Mouse (Mus musculus) gastrocnemius, postnatal 25 days (tissue): ENCODE results near the gene Alyref2. TPM values are rescaled to one million over a fixed set of nuclear protein-coding genes. Genes with fewer than 3 reads are reported as not detected.
A peak's percentile ranks its signal among the peaks of the same experiment; 100 is the strongest.

Experiments
- DNase-seq: peaks from one replicate; pipeline ENCODE4 v3.0.0; 2022
- total RNA-seq, 2 experiments: library from RNA; stranded (reverse); gene quantifications; 1 replicate in 1 of 2; 2 replicates in 1 of 2; pipeline ENCODE4 v1.2.3; 2021

Gene Alyref2
- total RNA-seq, 2 experiments from 2014 or later, result 1.6 to 1.9 TPM

DNA sequence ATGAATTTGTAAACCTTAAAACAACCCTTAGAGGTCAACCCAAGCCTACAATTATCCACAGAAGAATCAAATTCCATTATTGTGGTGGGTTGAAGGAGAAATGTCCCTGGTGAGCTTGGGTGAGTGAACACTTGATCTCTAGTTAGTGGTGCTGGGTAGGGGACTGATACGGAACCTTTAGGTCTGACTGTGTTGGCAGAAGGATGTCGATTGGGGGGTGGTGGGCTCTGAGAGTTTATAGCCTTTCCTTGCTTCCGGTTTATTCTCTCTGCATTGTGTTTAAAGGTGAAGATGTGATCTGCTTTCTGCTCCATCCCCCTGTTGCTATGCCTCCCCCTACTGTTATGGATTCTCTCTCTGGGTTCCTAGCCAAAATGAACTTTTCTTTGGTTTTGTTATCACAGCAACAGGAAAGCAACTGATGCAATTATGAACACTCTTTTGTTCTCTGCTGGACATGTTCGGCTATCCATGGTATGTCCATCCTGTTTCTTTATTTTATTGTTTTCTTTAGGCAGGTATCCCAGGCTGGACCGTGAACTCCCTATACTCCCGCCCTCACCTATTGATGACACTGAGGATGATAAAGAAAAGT is 2.2 kb upstream of the Alyref2 start:
- no peak for DNase-seq

DNA sequence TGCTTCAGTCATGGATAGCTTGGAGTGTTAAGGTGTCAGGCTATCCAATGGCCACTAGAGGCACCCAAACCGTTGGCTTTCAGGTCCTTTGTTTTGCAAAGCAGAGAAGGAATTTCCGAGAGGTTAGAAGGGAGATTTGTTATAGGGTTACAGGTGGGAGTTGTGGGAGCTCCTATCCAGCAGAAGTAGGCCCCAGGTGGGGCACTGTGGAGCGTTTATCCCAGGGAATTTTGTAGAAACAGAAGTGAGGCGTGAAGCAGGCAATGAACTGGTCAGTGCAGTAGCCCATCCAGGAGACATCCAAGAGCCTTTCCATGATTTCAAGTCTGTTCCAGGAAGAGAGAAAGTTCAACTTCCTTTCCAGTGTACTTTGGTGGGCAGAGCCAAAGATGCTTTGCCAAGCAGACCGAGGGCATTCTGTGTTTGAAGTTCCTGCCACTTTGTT is 1.6 kb upstream of the Alyref2 start:
- no peak for DNase-seq

DNA sequence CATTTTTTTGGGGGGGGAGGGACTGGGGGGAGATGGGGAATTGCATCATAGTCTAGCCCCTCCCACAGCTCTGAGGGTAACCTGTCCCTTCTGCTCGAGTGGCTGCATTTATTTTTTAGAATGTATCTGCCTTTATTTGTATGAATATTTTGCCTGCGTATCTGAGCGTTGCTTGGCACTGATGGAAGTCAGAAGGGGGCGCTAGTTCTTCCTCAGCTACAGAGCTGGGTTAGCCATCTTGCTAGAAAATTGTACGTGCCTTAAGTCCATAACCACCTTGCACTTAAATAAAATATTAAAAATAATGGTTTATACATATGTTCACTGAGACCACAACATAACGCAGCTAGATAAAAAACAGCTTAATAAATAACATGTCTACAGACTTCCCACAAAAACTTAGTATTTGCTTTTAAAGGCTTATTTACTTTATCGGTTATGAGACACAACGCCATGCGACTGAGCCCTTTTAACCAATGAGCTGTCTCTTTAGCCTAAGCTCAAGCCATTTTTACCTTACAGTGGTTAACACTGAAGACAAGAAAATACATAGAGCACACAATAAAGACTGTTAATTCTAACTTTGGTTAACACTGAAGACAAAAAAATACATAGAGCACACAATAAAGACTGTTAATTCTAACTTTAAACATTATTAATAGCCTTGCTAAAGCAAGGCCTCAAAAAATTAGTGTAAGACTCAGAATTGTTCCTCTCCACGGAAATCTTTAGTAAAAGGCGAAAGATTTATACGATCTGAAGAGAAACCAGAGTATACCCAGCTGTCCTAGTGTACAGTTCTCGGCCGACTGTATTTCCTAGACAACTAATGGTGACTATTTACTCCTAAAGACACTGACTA is 659 bp upstream of the Alyref2 start:
- no peak for DNase-seq

DNA sequence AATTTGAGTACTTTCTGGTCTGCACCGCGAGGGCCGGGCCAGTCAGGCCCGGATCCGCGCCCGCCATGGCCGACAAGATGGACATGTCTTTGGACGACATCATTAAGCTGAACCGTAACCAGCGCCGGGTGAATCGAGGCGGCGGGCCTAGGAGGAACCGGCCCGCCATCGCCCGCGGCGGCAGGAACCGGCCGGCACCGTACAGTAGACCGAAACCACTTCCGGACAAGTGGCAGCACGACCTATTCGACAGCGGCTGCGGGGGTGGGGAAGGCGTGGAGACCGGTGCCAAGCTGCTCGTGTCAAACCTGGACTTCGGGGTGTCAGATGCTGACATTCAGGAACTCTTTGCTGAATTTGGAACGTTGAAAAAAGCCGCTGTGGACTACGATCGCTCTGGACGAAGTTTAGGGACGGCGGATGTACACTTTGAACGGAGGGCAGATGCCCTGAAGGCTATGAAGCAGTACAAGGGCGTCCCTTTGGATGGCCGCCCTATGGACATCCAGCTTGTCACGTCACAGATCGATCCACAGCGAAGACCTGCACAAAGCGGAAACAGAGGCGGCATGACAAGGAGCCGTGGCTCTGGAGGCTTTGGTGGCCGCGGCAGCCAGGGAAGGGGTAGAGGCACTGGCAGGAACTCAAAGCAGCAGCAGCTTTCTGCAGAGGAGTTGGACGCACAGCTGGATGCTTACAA is 464 bp downstream of the Alyref2 start:
- DNase-seq, result peak; percentile 53

DNA sequence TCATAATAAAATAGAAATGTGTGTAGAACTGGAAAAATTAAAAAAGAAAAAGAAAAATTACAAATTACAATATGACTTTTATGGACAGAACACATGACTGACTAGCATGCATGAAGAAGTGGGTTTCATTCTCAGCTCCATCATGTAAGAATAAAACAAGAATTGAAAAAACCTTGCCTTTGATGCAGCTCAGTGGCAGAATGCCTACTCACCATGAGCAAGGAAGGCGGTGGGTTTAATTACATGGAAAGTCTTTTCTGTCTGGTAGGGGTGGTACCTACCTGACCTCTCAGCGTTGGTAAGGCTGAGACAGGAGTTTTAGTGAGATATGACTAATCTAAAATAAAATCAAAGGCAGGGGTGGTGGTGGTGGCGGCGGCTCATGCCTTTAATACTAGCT is 1.3 kb downstream of the Alyref2 start:
- no peak for DNase-seq

DNA sequence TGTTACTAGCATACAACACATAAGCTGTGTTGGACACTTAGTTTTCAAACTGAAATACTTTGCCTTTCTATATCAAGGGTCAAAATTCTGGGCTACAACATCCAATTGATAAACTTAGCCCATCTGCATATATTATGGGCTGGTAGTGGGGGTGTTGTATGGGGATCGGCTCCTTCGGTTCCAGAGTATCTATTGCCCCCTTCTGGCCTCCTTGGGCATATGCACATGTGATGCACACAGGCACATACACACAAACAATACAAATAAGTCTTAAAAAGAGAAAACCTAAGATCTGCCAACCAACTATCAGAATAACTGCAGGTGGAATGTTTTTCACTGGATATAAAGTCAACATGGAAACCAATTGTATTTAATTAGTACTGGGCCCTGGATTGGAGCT is 10.0 kb downstream of the Alyref2 start:
- no peak for DNase-seq

DNA sequence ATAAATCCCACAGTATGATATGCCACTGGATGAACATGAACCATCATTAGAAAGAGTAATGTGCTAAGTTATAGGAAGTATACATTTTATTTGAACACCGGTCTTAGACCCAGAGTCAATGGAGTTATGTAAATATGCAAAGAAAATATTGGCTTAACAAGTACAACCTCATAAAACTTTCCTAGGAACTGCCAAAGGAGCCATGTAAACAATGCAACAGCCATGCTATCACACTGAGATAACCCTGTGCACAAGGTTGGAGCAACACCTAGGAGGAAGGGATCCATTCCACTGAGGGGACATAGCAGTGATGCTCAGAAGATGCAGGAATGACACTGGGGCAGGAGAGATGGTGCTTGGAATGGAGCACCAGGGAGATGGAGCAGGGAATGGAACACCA is 10.5 kb downstream of the Alyref2 start:
- no peak for DNase-seq

DNA sequence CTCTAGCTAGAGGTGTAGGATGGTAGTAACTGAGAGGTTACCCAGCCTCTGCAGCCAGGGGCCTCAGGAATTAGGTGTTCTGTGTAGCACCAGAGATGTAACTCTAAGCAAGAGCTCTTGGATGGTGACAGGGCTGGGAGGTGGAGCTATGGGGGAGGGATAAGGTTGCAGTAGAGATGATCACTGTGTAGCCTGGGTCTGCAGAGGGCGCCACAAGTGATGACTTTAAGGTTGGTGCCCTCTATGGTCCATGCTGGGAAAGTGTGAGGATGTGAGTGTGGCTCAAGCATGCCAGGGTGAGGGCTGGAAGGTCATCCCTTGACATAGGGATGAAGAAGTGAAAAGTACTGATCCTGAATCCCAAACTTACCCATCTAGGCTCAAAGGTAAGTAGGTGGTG is 11.8 kb downstream of the Alyref2 start:
- DNase-seq, result no peak

DNA sequence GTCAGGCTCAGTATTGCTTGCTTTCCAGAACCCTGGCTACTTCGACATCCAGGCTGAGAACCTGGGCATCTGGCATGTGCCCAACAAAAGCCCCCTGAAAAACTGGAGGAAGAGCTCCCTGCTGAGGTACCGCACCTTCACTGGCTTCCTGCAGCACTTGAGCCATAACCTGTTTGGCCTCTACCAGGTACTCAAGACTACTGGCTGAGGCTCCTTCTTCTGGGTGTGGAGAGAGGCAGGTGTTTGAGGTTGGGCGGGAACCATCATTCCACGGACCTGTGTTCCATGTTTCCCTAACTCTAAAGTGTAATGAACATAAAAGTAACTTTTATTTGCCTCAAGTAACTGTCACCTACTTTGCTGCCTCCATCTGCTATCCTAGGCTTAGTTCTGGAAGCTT is 12.3 kb downstream of the Alyref2 start:
- no peak for DNase-seq

DNA sequence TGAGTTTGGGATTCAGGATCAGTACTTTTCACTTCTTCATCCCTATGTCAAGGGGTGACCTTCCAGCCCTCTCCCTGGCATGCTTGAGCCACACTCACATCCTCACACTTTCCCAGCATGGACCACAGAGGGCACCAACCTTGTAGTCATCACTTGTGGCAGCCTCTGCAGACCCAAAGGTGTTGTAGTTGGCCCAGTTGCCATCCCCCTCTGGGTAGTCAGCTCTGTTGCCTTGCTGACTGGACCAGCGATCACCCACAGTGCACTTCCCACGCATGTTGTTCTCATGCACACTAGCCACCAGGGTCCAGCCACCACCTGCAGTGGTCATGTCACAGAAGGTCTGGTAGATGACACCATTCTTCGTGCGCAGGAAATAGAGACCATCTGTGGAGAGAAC is 28.1 kb downstream of the Alyref2 start:
- DNase-seq, result no peak

DNA sequence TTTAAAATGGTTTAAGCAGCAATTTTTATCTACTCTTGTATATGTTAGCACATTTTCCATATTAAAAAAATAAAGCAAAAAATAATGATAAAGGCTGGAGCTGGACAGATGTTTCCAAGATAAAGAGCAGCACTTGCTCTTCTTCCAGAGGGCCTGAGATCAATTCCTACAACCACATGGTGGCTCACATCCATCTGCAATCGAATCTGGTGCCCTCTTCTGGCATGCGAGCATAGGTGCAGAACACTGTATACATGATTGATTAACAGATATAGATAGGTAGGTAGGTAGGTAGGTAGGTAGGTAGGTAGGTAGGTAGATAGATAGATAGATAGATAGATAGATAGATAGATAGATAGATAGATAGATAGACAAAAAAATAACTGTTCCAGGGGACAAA is 29.6 kb downstream of the Alyref2 start:
- no peak for DNase-seq

DNA sequence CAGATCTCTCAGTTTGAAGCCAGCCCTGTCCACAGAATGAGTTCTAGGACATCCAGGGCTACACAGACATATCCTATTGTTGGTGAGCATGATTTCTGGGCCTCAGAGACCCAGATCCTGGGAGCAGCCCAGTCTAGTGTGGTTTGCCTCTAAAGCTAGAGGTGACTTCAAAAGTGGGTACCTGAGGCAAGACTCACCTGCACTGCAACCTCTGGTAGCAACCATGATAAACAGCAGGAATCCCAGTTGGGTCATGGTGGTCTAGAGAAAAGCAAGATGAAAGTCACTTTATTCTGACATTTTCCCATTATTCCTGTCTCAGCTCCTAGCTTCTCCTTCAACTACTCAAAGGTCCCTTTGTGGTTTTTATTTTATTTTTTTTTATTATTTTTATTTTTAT is 31.3 kb downstream of the Alyref2 start:
- no peak for DNase-seq

DNA sequence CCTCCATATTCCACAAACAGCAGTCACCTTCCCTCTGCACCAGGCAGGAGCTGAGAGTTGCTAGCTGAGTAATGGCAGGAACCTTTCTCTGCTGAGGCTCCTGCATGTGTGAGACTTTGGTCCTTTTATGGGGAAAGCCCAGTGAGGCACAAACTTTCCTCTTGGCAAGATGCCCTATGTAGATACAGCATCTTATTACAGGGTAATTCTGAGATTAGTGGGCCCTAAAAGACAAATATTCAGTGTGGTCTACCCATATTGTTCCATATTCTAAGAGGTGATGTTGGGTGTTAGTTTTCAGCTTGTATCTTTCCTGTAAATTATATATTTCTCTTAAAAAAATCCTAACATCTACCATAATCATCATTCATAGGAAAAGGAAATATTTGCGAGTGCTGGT is 31.9 kb downstream of the Alyref2 start, which contains the start of gene Itln1:
Gene Itln1 (minus strand): TSS at position 101 of the 400 bp plus-strand sequence.
- DNase-seq, result no peak

DNA sequence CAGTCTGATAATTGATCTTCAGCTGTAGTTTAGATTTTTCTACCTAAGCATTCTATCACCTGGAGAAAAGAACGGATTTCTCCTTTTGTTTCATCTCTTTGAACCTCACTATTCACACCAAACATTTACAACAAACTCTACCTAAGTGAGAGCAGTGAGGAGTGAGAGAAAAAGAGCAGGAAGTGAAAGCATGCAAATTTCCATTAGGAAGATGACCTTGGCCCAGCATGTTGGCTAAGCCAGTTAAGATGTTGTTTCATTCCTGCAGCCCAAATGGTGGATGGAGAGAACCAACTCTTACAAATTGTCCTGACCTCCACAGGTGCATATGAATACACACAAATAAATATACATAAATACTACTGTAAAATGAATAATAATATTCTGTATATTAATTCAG is 37.4 kb downstream of the Alyref2 start:
- no peak for DNase-seq

DNA sequence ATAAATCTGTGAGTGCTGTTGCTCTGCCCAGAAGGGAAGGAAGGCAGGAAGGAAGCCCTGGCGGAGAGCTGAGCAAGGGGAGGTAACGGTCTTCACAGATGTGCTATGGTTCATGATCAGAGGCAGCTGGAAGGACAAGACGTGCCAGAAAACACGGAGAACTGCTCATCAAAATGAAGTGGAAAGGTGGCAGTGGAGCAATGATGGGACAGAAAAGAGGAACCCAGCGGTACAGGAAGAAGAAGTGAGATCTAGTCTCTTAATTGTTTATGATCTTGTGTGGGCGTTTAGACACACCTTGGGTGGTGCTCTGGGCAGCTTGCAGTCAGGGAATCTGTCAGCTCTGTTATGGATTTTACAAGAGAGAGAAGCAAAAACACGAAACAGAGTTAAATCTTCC is 48.0 kb downstream of the Alyref2 start:
- DNase-seq, result no peak

DNA sequence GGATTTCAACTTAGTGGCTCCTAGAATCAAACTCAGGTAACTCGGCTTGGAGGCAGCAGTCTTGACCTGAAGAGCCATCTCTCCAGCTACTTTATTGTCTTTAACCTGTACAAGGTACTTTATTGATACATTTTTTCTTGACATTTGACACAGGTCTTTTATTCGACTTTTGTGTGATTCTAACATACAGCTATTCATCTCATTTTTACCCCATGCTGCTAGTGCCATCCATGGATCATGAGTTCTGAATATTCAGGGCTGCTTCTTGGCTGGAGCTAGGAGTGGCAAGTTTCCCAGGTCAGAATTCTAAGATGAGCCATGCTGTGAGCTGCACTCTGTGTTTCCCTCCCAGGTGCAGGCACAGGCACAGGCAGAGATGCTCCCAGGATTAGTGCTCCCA is 49.0 kb downstream of the Alyref2 start:
- DNase-seq, result no peak

DNA sequence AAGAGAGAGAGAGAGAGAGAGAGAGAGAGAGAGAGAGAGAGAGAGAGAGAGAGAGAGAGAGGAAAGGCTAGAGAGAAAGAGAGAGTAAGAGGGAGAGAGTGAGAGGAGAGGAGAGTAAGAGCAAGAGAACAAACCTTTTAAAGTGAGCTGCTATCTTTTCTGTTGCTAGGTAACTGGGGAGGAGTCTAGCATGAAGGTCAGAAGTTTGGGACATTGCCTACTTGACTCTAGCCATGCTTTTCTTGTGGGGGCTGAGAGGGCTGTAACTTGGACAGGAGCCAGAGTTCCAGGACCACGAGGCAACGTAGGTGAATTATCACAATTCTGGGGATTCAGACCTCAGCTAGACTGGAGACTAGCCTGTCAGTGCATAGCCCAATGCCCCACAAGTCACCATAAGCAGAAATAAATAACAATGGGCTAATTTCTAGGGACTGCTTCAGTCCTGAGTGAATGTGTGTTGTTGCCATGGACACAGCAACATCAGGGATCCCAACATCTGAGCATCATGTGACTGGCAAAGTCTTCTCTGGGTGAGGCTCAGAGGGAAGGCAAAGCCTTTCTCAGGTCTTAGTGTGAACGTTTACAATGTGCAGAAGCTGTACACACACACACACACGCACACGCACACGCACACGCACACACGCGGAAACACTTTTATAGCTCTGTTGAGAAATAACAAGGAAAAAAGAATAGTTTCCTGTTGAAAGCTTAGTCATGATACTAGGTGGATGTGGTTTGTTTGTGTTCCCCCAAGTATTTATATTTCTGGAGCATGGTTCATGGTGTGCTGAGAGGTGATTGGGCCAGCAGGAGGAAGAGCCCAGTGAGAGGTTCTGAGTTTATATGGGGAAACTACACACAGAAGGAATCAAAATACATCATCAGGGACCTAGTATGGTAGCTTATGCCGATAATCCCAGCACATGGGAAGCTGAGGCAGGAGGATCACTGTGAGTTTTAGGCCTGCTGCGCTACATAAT is 50.4 kb downstream of the Alyref2 start:
- no peak for DNase-seq

Other genes with a start within 250 kb of the Alyref2 start
- 1 to 10 TPM; 8.6 to 9.8 TPM for gene B4galt3, start 233.2 kb upstream of the Alyref2 start, total RNA-seq
- 10 to 100 TPM in 1 of 2 experiments, 1 to 10 TPM in 1; 9.4 to 11.6 TPM for gene Ppox, start 222.3 kb upstream of the Alyref2 start, total RNA-seq
- 10 to 100 TPM; 14.2 to 15.7 TPM for gene Usp21, start 215.5 kb upstream of the Alyref2 start, total RNA-seq
- 10 to 100 TPM; 70.9 to 80.8 TPM for gene Ufc1, start 208.5 kb upstream of the Alyref2 start, total RNA-seq
- gene Dedd, start 174.3 kb upstream of the Alyref2 start, total RNA-seq, result 10 to 100 TPM; 26.4 to 29.6 TPM
- 10 to 100 TPM; 21.8 to 21.9 TPM for gene Nit1, start 157.8 kb upstream of the Alyref2 start, total RNA-seq
- gene Pfdn2, start 157.8 kb upstream of the Alyref2 start, total RNA-seq, result 10 to 100 TPM; 85.5 to 89.0 TPM
- not detected for gene Klhdc9, start 142.7 kb upstream of the Alyref2 start, total RNA-seq
- gene Nectin4, start 133.4 kb upstream of the Alyref2 start, total RNA-seq, result not detected
- under 1 TPM; 0.49 to 0.86 TPM for gene Arhgap30, start 114.5 kb upstream of the Alyref2 start, total RNA-seq
- 10 to 100 TPM; 24.6 to 25.2 TPM for gene Usf1, start 92.2 kb upstream of the Alyref2 start, total RNA-seq
- gene Tstd1, start 84.6 kb upstream of the Alyref2 start, total RNA-seq, result 1 to 10 TPM in 1 of 2 experiments, under 1 TPM in 1; 0.95 to 1.3 TPM
- 1 to 10 TPM; 6.2 to 6.9 TPM for gene F11r, start 65.9 kb upstream of the Alyref2 start, total RNA-seq
- not detected for gene Itln1, start 31.8 kb downstream of the Alyref2 start, total RNA-seq
- gene Cd244a, start 55.7 kb downstream of the Alyref2 start, total RNA-seq, result not detected
- gene Ly9, start 103.9 kb downstream of the Alyref2 start, total RNA-seq, result under 1 TPM; 0.10 to 0.27 TPM
- not detected for gene Slamf7, start 149.6 kb downstream of the Alyref2 start, total RNA-seq
- under 1 TPM; 0.54 to 0.82 TPM for gene Cd48, start 178.5 kb downstream of the Alyref2 start, total RNA-seq